Mouse (Mus musculus) liver, embryonic 14.5 days (tissue): ENCODE results near the gene Fignl1. TPM values are rescaled to one million over a fixed set of nuclear protein-coding genes. Genes with fewer than 3 reads are reported as not detected.

Experiments used
- ATAC-seq: fragments of 200-750 bp; cut with Nextera tagmentation; 2 replicates; pipeline ENCODE4 v1.8.0; 2017; ENCODE audit warnings: moderate number of reproducible peaks, mild to moderate bottlenecking, moderate library complexity; ENCODE audit not compliant: insufficient read depth
- DNase-seq, 3 experiments: peaks; one replicate each; pipeline ENCODE4 v3.0.0-alpha.2; 2012 to 2013; ENCODE audit warnings: low read depth in 3 of 3, low spot score in 3 of 3
- H3K27ac ChIP-seq: fragments of 300-500 bp; sonication (generic); 2 replicates; pipeline ENCODE4 v1.5.1; 2014; ENCODE audit warnings: moderate library complexity, mild to moderate bottlenecking, control low read depth, inconsistent platforms
- H3K27me3 ChIP-seq: fragments of 300-500 bp; sonication (generic); 2 replicates; pipeline ENCODE4 v1.6.1; 2014; ENCODE audit warnings: mild to moderate bottlenecking, low read length, moderate library complexity; ENCODE audit not compliant: control insufficient read depth, insufficient read depth
- H3K36me3 ChIP-seq: fragments of 300-500 bp; sonication (generic); replicated peaks from 2 replicates; pipeline ENCODE4 v1.6.1; 2014; ENCODE audit warnings: low read depth; ENCODE audit not compliant: control insufficient read depth, insufficient read depth
- H3K4me1 ChIP-seq, 2 experiments: fragments of 200-500 bp in 1 of 2; fragments of 300-500 bp in 1 of 2; sonication (generic) in 1 of 2; replicated peaks; 2 replicates each; pipeline ENCODE4 v1.6.1; 2012 to 2014; ENCODE audit warnings: antibody characterized with exemption in 1 of 2, inconsistent platforms in 1 of 2, low read length in 1 of 2; ENCODE audit not compliant: control insufficient read depth in 2 of 2, insufficient read depth in 2 of 2
- H3K4me2 ChIP-seq: fragments of 300-500 bp; sonication (generic); 2 replicates; pipeline ENCODE4 v1.6.1; 2014; ENCODE audit warnings: low read depth, mild to moderate bottlenecking, control low read depth, moderate library complexity
- H3K4me3 ChIP-seq, 2 experiments: fragments of 200-500 bp in 1 of 2; fragments of 300-500 bp in 1 of 2; sonication (generic) in 1 of 2; 2 replicates each; pipeline ENCODE4 v1.5.1; 2012 to 2014; ENCODE audit warnings: low read depth in 2 of 2, low read length in 2 of 2, mild to moderate bottlenecking in 2 of 2, control low read depth in 1 of 2, inconsistent platforms in 1 of 2, moderate library complexity in 1 of 2; ENCODE audit not compliant: insufficient read depth in 1 of 2
- H3K9ac ChIP-seq: fragments of 300-500 bp; sonication (generic); replicated peaks from 2 replicates; pipeline ENCODE4 v1.6.1; 2014; ENCODE audit warnings: mild to moderate bottlenecking, control low read depth, moderate library complexity
- H3K9me3 ChIP-seq: fragments of 300-500 bp; sonication (generic); 2 replicates; pipeline ENCODE4 v1.6.1; 2016; ENCODE audit warnings: low read length, mixed read lengths; ENCODE audit not compliant: control insufficient read depth
- CTCF ChIP-seq: IDR thresholded peaks from 2 replicates; pipeline ENCODE4 v1.5.1; 2016; ENCODE audit warnings: antibody characterized with exemption, low read depth, control low read depth
- EP300 ChIP-seq: IDR thresholded peaks from 2 replicates; pipeline ENCODE4 v1.6.1; 2016; ENCODE audit warnings: antibody characterized with exemption, low read depth
- WGBS: fragments of 180-500 bp; shearing (Covaris S2); extraction: QIAGEN DNeasy Blood & Tissue Kit; methylation state at CpG from one replicate; pipeline ENCODE4 v1.1.7; 2014; ENCODE audit not compliant: insufficient replicate concordance; 5-methylcytosine and 5-hydroxymethylcytosine counted together
- polyA plus RNA-seq, 2 experiments: library from polyadenylated mRNA; depleted of rRNA in 1 of 2; stranded (reverse) in 1 of 2; unstranded in 1 of 2; fragments of >200 nt; fragmentation: Nextera tagmentation in 1 of 2; extraction: Ambion mirVana in 1 of 2; gene quantifications; 2 replicates each; pipeline versions ENCODE4 v1.2.1 to v1.2.3; 2012 to 2014

The Fignl1 gene
- polyA plus RNA-seq, 2 experiments: 32.2 to 102 TPM

GRCm38 (mm10) chr11:11836713-11837370, 28.1 kb upstream of the Fignl1 start:
- no peaks in the 10 kb centered on the region; the same call in 1 of the 2 replicates for H3K27me3 ChIP-seq
- peak overlapping the region; percentile 95 for H3K4me2 ChIP-seq
- TF ChIP-seq CTCF (peak; percentile 3; the same call in 1 of the 2 replicates), EP300 (peak; percentile 87)
- 2% methylated on average over 18 of the region's 18 CpGs for WGBS
- H3K27ac ChIP-seq: peak overlapping the region; percentile 85
- H3K9me3 ChIP-seq: no peaks in the 10 kb centered on the region
- H3K4me1 ChIP-seq: peaks cover 86 to 87% of the 10 kb centered on the region in 2 experiments
- peak; percentile 84 for ATAC-seq
- peak; percentile 73 to 75 (median 74) for DNase-seq
- peak overlapping the region; percentile 42 to 55 for H3K4me3 ChIP-seq
- H3K36me3 ChIP-seq: no peaks in the 10 kb centered on the region
- H3K9ac ChIP-seq: peak overlapping the region; percentile 65

GRCm38 (mm10) chr11:11836262-11836661, 27.5 kb upstream of the Fignl1 start:
- Histone ChIP-seq H3K36me3 (no peaks in the 10 kb centered on the region), H3K4me3 (peak overlapping the region; percentile 42 to 55), H3K9me3 (no peaks in the 10 kb centered on the region), H3K27me3 (no peaks in the 10 kb centered on the region; the same call in 1 of the 2 replicates), H3K27ac (peak overlapping the region; percentile 85), H3K4me1 (peaks cover 80 to 82% of the 10 kb centered on the region in 2 experiments), H3K9ac (peak overlapping the region; percentile 65), H3K4me2 (peak overlapping the region; percentile 95)
- ATAC-seq (peak; percentile 14; the same call in 1 of the 2 replicates), DNase-seq (no peak)
- 11% methylated on average over 8 of the region's 8 CpGs for WGBS
- no peak for TF ChIP-seq CTCF
- 0 out of 2 replicates have a peak, but pooled peaks have one; percentile 32 for TF ChIP-seq EP300

DNA sequence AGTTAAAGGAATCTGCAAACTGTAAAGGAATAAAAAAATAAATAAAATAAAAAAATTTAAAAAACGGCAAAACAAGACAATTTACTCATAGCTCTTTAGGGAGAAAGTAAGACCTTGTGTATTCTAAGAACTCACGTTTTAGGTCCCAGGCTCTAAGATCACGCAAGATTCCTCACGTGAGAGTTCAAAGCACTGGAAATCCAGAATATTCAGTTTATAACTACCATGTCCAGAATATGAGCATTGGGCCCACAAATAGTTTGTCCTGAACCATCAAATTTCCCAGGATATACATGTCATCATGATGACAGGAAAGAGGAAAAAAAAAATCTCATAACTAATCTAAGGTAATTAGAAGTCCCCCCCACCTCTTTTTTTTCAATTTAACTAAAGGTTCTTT, 27.0 kb upstream of the Fignl1 start:
- Histone ChIP-seq H3K9ac (peak overlapping the region; percentile 65), H3K9me3 (no peaks in the 10 kb centered on the region), H3K27ac (peak overlapping the region; percentile 85), H3K27me3 (no peaks in the 10 kb centered on the region; the same call in 1 of the 2 replicates), H3K4me2 (peak overlapping the region; percentile 95), H3K4me3 (peak overlapping the region in 1 of 2 experiments; percentile 55; a peak in 1 of 4 replicates), H3K36me3 (no peaks in the 10 kb centered on the region), H3K4me1 (peaks cover 77 to 79% of the 10 kb centered on the region in 2 experiments)
- ATAC-seq: no peak
- TF ChIP-seq CTCF (no peak), EP300 (no peak)
- 40% methylated on average over 4 of the region's 4 CpGs for WGBS
- DNase-seq: no peak

DNA sequence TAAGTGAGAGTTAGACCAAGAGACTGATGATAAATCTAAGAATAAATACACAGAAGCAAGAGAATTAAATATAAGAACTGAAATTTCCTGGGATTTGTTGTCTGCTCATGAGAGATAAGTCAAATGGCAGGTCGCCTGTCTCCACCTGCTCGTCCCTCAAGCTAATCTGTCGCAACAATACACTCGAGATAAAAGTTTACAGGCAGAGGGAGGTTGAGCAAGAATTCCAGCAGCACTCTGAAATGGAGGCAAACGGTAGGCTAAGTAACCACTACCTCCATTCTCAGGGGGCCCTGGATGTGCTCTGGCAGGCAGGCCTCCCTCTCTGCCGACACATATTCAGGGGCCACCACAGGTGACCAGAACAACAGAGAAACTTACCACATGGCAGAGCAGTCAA, 26.6 kb upstream of the Fignl1 start:
- DNase-seq (peak; percentile 68 to 81 (median 72)), ATAC-seq (peak; percentile 60)
- H3K9me3 ChIP-seq: no peaks in the 10 kb centered on the region
- H3K4me2 ChIP-seq: peak overlapping the region; percentile 95
- no peaks in the 10 kb centered on the region for H3K36me3 ChIP-seq
- 3% methylated on average over 6 of the region's 6 CpGs for WGBS
- TF ChIP-seq EP300: peak; percentile 89
- TF ChIP-seq CTCF: no peak
- 0 out of 4 replicates have a peak overlapping the region, but pooled peaks of 1 of the 2 experiments have one; percentile 1 for H3K4me3 ChIP-seq
- H3K9ac ChIP-seq: peak overlapping the region; percentile 43
- H3K27me3 ChIP-seq: no peaks in the 10 kb centered on the region; the same call in 1 of the 2 replicates
- peaks cover 73 to 75% of the 10 kb centered on the region in 2 experiments for H3K4me1 ChIP-seq
- peak overlapping the region; percentile 85 for H3K27ac ChIP-seq

- Histone ChIP-seq H3K4me2 (no peak overlapping the region), H3K27ac (no peak overlapping the region; the same call in 1 of the 2 replicates), H3K9me3 (no peaks in the 10 kb centered on the region), H3K9ac (no peak overlapping the region; the same call in 1 of the 2 replicates), H3K4me3 (no peak overlapping the region), H3K4me1 (peaks cover 53 to 67% of the 10 kb centered on the region in 2 experiments), H3K27me3 (peaks cover 15% of the 10 kb centered on the region), H3K36me3 (no peaks in the 10 kb centered on the region)
- WGBS: 25% methylated on average over 8 of the region's 8 CpGs
- TF ChIP-seq EP300 (no peak), CTCF (no peak)
- DNase-seq (no peak), ATAC-seq (no peak)
These were observed 24.3 kb upstream of the Fignl1 start for GRCm38 (mm10) chr11:11833100-11833499.
